Mouse (Mus musculus) left cerebral cortex, postnatal 14 days (tissue): ENCODE results near the gene Apbb2. TPM values are rescaled to one million over a fixed set of nuclear protein-coding genes. Genes with fewer than 3 reads are reported as not detected.

Experiments
- DNase-seq, 2 experiments: peaks; one replicate each; pipeline ENCODE4 v3.0.0; 2021 to 2022; ENCODE audit warnings: low spot score in 2 of 2, mixed read lengths in 1 of 2
- intact Hi-C: fragments of 180-260 bp; cut with DNase I; formaldehyde crosslinking; loops from one replicate; pipeline ENCODE4 v1.15.1; 2025
- total RNA-seq, 2 experiments: library from RNA; stranded (reverse); gene quantifications; 2 replicates each; pipeline ENCODE4 v1.2.3; 2021

Gene Apbb2
- total RNA-seq, 2 experiments from 2014 or later = 63.5 to 70.7 TPM

DNA sequence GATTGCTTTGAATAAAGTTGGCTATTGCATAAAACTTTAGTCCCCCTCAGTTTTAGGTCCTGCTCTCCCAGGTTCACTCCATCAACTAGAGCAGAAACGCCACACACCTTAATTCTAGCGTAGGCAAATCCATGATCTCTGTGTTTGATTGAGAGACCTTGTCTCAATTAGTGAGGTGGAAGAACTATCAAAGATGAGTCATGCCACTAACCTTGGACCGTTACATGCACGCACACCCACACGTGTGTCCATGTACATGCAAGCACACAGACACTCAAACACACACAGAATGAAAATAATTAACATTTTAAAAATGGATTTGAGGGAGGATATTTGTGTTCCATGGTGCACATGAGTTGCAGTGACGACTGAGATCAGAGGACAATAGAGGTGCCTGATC lies 51.2 kb downstream of the Apbb2 start:
- no peak for DNase-seq
- intact Hi-C loops = no loop called here

DNA sequence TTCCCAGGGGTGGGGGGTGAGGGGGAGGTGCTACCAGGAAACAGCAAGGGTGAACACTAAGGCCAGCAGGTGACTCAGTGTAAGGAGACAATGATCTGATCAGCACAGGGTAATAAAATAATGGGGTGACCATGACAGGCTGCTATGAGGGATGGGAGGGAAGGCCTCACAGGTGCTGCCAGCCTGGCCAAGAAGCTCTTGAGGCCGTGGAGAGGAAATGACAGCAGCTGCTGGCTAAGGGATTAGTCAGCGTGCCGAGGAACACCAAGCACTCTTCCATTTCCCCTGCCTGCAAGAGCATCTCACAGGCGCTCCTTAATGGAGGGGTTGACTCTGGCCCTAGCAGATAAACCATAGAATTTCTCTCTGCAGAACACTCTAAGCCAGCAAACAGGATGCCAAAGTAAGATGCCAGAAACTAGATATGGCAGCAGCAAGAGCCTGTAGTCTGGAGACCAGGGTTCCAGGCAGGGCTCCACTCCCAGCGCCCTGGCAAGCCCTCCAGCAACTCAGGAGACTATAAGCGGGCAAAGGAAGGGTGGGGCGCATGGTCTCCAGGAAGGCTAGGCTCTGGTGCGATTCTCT lies 58.9 kb downstream of the Apbb2 start:
- no peak for DNase-seq
- intact Hi-C loops = no loop called here

DNA sequence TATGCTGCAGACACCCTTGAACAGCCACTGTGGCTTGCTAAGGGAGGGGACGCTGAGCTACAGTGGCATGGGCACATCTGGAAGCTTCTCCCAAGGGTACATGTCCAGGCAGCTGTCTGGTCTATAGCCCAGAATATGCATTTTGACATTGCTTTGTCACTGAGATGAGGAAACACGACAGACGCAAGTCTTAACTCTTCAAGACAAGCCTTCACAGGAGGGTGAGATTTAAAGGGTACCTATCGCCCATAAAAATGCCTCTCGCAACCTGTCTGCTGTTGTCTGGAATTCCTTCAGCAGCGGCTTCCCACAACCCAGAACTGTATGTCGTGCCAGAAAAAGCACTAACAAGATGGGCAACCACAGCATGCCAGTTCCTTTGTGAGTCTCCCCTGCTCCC lies 60.5 kb downstream of the Apbb2 start:
- intact Hi-C loops = no loop called here
- no peak for DNase-seq

GRCm38 (mm10) chr5:66553933-66554332 lies 64.7 kb downstream of the Apbb2 start:
- intact Hi-C loops = no loop called here
- DNase-seq = no peak

DNA sequence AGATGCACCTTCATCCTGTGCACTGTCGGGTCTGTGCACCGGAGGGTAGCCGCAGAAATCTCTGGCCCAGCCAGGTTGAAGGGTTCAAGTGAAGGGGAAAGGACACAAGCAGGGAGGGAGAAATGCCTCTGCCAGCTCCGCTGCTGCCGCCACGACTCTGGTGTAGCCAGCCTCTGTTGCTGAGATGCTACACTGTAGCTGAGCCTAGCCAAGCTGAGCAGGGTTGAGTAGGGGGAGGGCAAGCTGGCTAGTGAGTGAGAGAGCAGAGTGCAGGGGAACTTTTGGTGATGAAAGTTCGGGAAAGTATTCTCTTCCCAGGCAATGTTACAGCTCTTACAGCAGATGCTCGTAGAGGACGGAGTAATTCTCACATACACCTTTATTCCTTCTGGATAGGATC lies 66.3 kb downstream of the Apbb2 start:
- DNase-seq = no peak
- intact Hi-C loops = no loop called here

GRCm38 (mm10) chr5:66550292-66550691 lies 68.3 kb downstream of the Apbb2 start:
- intact Hi-C loops = no loop called here
- DNase-seq = no peak

- no peak for DNase-seq
- intact Hi-C loops = no loop called here
These were observed 68.9 kb downstream of the Apbb2 start for GRCm38 (mm10) chr5:66549691-66550090.

DNA sequence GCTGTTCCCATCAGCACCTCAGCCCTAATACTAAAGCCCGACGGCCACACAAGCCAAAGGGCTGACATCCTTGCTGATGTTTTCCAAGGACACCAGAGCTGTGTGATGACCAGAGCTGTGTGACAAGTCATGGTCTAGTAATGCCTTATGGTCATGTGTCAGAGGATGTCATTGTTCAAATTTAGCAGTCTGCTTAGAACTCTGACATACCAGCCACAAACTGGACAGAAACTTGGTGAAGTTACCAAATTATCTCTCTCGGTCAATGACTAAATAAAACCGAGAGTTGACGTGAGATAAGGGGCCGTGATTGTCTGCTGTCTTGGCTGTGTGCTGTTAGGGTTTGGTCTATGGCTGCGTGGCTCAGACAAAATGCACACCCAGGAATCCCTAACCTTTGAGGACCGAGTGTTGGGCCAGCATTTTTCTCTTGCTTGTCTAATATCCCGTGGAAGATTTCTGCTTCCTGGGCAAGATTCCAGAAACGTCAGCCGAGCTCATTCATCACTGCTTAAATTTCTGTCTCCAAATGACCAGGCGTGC lies 71.5 kb downstream of the Apbb2 start:
- intact Hi-C loops = no loop called here

DNA sequence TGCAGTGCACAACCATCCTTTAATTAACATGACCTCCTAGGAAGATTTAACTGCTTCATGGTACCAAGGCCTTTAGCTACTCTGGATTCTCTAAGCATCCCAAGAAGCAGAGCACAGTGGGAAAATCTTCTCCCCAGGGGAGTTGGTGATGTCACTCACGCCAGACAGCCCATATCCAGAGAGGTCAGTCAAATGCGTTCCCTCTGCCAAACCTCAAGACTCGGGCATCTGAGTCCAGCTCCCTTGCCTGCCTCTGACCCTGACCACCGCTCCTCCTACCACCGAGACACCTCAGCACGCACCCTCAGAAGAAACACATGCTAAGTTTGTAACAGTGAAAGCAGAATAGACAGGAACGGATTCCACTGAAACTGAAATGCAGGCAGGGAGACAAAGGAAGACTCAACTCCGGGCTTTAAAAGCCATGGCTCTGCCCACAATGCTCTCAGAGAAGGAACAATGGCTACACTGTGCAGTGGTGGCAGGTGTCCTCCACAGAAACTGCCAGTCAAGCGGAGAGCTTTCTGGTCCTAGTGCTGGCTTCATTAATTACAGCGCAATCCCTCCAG lies 72.9 kb downstream of the Apbb2 start:
- intact Hi-C loops = no loop called here
- no peak for DNase-seq

More for the DNA sequence above, 71.5 kb downstream of the Apbb2 start:
- DNase-seq = no peak

DNA sequence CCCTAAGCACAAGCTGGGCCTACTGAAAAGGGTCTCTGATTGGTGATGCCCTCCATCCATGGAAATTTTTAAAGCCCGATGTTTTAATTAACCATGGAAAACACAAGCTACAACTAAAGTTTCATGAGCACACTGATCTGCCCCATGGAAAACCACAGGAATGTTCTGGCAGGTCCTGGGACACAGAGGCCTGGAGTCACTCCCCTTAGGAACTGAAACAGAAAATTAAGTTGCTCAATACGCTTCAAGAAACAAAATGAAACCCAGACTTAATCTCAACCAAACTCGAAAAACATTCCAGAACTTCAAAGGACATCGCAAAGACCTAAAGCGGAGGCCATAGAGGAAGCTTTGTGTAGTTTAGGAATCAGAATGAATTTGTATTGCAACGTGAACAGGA lies 74.8 kb downstream of the Apbb2 start:
- DNase-seq = no peak
- intact Hi-C loops = no loop called here

DNA sequence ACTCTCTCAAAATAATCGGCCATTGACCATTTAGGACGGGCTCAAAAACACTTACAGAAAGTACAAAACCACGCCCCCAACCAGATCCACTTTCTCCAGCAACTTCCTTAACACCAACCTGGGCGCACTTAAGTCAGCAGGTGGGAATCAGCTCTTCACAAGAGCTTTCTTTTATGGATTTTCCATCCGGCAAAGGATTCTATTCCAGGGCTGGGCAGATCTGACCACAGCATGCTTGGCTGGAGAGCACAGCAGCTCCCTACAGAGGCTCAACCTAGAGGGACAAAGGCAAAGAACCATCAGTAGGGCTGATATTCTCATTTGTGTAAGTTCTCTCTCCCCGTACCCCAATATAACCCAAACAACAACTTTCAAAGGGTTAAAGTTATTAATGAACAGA lies 75.2 kb downstream of the Apbb2 start:
- no peak for DNase-seq
- intact Hi-C loops = no loop called here

GRCm38 (mm10) chr5:66542521-66542920 lies 76.1 kb downstream of the Apbb2 start:
- DNase-seq = no peak
- intact Hi-C loops = no loop called here

- intact Hi-C loops = no loop called here
- DNase-seq = no peak
These were observed 77.2 kb downstream of the Apbb2 start for GRCm38 (mm10) chr5:66541385-66541784.

DNA sequence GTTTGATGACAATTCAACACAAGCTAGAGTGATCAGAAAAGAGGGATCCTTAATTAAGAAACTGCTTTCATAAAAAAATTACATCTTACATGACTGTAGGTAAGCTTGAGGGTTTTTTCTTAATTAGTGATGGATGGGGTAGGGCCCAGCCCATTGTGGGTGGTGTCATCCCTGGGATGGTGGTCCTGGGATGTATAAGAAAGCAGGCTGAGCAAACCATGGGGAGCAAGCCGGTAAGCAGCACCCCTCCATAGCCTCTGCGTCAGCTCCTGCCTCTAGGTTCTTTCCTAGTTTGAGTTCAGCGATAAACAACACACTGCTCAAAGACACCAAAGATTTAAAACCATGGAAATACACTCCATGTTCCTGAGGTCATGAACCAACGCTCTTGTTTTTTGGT lies 78.3 kb downstream of the Apbb2 start:
- DNase-seq = no peak
- intact Hi-C loops = no loop called here

- intact Hi-C loops = no loop called here
- DNase-seq = no peak
These were observed 80.8 kb downstream of the Apbb2 start for GRCm38 (mm10) chr5:66537811-66538210.

GRCm38 (mm10) chr5:66536696-66537358 lies 81.8 kb downstream of the Apbb2 start:
- intact Hi-C loops = no loop called here
- DNase-seq = no peak

DNA sequence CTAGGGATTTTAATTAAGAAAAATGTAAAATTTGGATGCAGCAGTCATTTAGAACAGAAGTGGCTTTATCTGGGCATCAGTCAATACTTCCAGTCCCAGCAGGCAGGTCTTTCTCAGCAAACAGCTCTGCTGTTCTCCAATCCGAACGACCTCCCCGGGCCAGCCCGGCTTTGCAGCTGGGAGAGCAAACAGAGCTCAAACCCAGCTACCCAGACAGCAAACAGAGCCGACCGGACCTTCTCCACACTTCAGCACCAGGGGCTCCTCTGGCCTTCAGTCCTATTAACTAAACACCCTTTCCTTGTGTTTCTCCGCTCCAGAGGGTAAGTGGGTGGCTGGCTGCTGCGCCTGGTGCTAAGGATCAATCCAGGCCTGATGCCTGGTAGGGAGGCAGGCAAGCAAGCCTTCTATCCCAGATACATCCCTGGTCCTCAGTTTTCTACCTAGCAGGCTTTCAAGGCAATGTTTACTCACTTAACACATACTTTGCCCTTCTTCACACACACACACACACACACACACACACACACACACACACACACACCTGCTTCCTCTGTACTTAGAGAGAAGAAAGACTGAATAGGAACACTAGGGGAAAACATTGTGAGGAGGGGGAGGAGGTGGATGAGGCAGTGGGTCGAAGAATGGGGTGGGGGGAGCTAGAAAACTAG lies 82.9 kb downstream of the Apbb2 start:
- intact Hi-C loops = no loop called here
- DNase-seq = no peak

DNA sequence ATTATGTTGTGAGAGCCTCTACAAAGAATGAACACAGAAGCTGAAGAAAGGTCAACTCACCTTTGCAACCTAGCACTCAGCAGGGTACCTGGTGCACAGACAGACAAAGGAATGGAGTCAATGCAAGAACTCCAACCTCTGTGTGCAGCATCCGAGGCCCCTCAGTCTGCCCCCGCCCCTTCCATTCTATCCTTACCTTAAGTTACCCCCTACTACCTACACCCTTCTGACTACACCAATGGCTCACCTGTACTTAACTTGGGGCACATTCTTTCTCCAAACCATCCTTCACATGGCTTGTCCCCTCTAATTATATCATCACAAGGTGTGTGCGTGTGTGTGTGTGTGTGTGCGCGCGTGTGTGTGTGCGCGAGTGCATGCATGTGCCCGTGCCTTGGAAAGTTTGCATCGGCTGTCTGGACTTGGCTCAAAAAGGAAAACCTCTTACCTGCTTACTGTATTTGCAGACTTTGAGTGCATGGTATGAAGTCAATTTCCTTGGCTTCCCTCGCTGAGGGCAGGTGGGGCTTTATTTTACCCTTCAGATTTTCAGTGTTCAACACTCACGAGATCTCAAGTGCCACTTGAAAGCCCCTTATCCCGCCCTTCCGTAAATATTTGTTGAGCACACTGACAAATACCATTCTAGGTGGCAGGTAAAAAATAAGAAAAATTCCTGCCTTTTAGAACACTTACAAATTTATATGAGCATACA lies 84.7 kb downstream of the Apbb2 start:
- DNase-seq = no peak
- intact Hi-C loops = no loop called here

GRCm38 (mm10) chr5:66532827-66533226 lies 85.8 kb downstream of the Apbb2 start:
- no peak for DNase-seq
- intact Hi-C loops = no loop called here

- intact Hi-C loops = no loop called here
- no peak for DNase-seq
These were observed 88.2 kb downstream of the Apbb2 start for GRCm38 (mm10) chr5:66530361-66530760.
